16 mouse cellular contexts compared by ENCODE assay signal in genomic region chr2:91015386-91015785, GRCm38 (mm10). TPM values are rescaled to one million over a fixed set of nuclear protein-coding genes. Genes with fewer than 3 reads are reported as not detected.
DNase-seq lines count a peak whose midpoint lies in the region; ATAC-seq and TF ChIP-seq lines count a peak whose summit lies in the region.
"Had no signal": no experiment of that assay in that cellular context is flagged by ENCODE, and none has a peak within 500 bp of the region (broad histone marks: within the 10 kb centered on the region; RNA-seq: fewer than 3 reads in every experiment).

No protein-coding gene starts in this region.

- intact Hi-C loops in heart, adult 2 months (cut with DNase I) = loop anchor here (5.0 kb wide), 1 partner anchor 37 kb away; the partner anchor contains the start of gene Psmc3

- no peaks in the 10 kb centered on the region for H3K9me3 ChIP-seq in heart, embryonic 10.5 days
- no peaks in the 10 kb centered on the region for H3K9me3 ChIP-seq in liver, embryonic 11.5 days (ENCODE audit: control insufficient read depth, low read length)
- no peaks in the 10 kb centered on the region for H3K9me3 ChIP-seq in liver, postnatal 0 days (ENCODE audit: low read length)
- no peaks in the 10 kb centered on the region for H3K9me3 ChIP-seq in hindbrain, embryonic 16.5 days (ENCODE audit: control insufficient read depth, low read length)
- H3K9me3 ChIP-seq: hindbrain, embryonic 15.5 days; limb, embryonic 13.5 days had no signal

- TF ChIP-seq CTCF in heart, adult 2 months (IDR thresholded peaks at IDR 0.05) = no peak
- no peak for TF ChIP-seq CTCF in liver, postnatal 0 days (IDR thresholded peaks at IDR 0.05; ENCODE audit: low read depth)

- H3K27me3 ChIP-seq in heart, adult 2 months (ENCODE audit: control insufficient read depth, insufficient read depth, low read length) = no peaks in the 10 kb centered on the region
- H3K27me3 ChIP-seq in heart, embryonic 10.5 days (ENCODE audit: insufficient read depth, poor library complexity, severe bottlenecking) = no peaks in the 10 kb centered on the region
- no peaks in the 10 kb centered on the region for H3K27me3 ChIP-seq in liver, embryonic 11.5 days (replicated peaks; ENCODE audit: control insufficient read depth, insufficient read depth, low read length)
- H3K27me3 ChIP-seq in liver, postnatal 0 days (ENCODE audit: insufficient read depth, low read length) = no peaks in the 10 kb centered on the region
- no peaks in the 10 kb centered on the region for H3K27me3 ChIP-seq in hindbrain, embryonic 16.5 days (replicated peaks; ENCODE audit: control insufficient read depth, insufficient read depth, low read length)
- H3K27me3 ChIP-seq: hindbrain, embryonic 15.5 days; limb, embryonic 13.5 days had no signal

- no peaks in the 10 kb centered on the region for H3K79me2 ChIP-seq in heart, adult 2 months (replicated peaks; ENCODE audit: control insufficient read depth, insufficient read depth, low read length)

- H3K9ac ChIP-seq in heart, adult 2 months (ENCODE audit: low read depth, low read length) = no peak overlapping the region
- H3K9ac ChIP-seq in liver, embryonic 11.5 days (ENCODE audit: low read depth, low read length) = no peak overlapping the region
- H3K9ac ChIP-seq in liver, postnatal 0 days (replicated peaks) = no peak overlapping the region
- H3K9ac ChIP-seq in hindbrain, embryonic 16.5 days (ENCODE audit: low read depth, low read length) = no peak overlapping the region
- H3K9ac ChIP-seq: hindbrain, embryonic 15.5 days; limb, embryonic 13.5 days had no signal

- H3K4me3 ChIP-seq in heart, adult 2 months = no peak overlapping the region
- H3K4me3 ChIP-seq in heart, embryonic 10.5 days = no peak overlapping the region
- H3K4me3 ChIP-seq in liver, embryonic 11.5 days (ENCODE audit: low read depth, low read length) = no peak overlapping the region
- H3K4me3 ChIP-seq in liver, postnatal 0 days (ENCODE audit: low read depth, low read length) = no peak overlapping the region
- no peak overlapping the region for H3K4me3 ChIP-seq in hindbrain, embryonic 16.5 days (ENCODE audit: low read length)
- H3K4me3 ChIP-seq: hindbrain, embryonic 15.5 days; limb, embryonic 13.5 days had no signal

- no peak for ATAC-seq in liver, embryonic 11.5 days (replicated peaks; ENCODE audit: low FRiP score)
- no peak for ATAC-seq in liver, postnatal 0 days
- ATAC-seq in hindbrain, embryonic 16.5 days = no peak
- ATAC-seq: forebrain, embryonic 14.5 days had no signal

- no peaks in the 10 kb centered on the region; the same call in 1 of the 2 replicates for H3K4me1 ChIP-seq in heart, adult 2 months (ENCODE audit: control insufficient read depth, insufficient read depth, low read length)
- H3K4me1 ChIP-seq in heart, embryonic 10.5 days = no peaks in the 10 kb centered on the region
- no peaks in the 10 kb centered on the region; the same call in 1 of the 2 replicates for H3K4me1 ChIP-seq in liver, embryonic 11.5 days (replicated peaks; ENCODE audit: control insufficient read depth, insufficient read depth, low read length)
- no peaks in the 10 kb centered on the region for H3K4me1 ChIP-seq in liver, postnatal 0 days (ENCODE audit: insufficient read depth)
- H3K4me1 ChIP-seq in hindbrain, embryonic 16.5 days (ENCODE audit: control insufficient read depth, insufficient read depth, low read depth, low read length) = no peaks in the 10 kb centered on the region
- H3K4me1 ChIP-seq: hindbrain, embryonic 15.5 days; limb, embryonic 13.5 days had no signal

- peak overlapping the region; percentile 42 for H3K27ac ChIP-seq in heart, adult 2 months
- no peak overlapping the region for H3K27ac ChIP-seq in heart, embryonic 10.5 days
- H3K27ac ChIP-seq in liver, embryonic 11.5 days (ENCODE audit: low read depth, low read length) = no peak overlapping the region
- no peak overlapping the region for H3K27ac ChIP-seq in liver, postnatal 0 days (ENCODE audit: low read depth)
- no peak overlapping the region for H3K27ac ChIP-seq in hindbrain, embryonic 16.5 days (ENCODE audit: low read depth, low read length)
- H3K27ac ChIP-seq: hindbrain, embryonic 15.5 days; limb, embryonic 13.5 days had no signal

- H3K36me3 ChIP-seq in heart, adult 2 months (ENCODE audit: control insufficient read depth, insufficient read depth, low read length) = peaks cover 17% of the 10 kb centered on the region
- peaks cover 86% of the 10 kb centered on the region for H3K36me3 ChIP-seq in heart, embryonic 10.5 days
- H3K36me3 ChIP-seq in liver, embryonic 11.5 days (ENCODE audit: control insufficient read depth, insufficient read depth, low read length) = peaks cover 48% of the 10 kb centered on the region
- H3K36me3 ChIP-seq in liver, postnatal 0 days (replicated peaks; ENCODE audit: insufficient read depth, low read length) = peaks cover 66% of the 10 kb centered on the region
- H3K36me3 ChIP-seq in hindbrain, embryonic 16.5 days (ENCODE audit: control insufficient read depth, insufficient read depth, low read length) = peaks cover 15% of the 10 kb centered on the region

- DNase-seq in heart, adult 2 months = no peak
- DNase-seq in heart, embryonic 10.5 days (ENCODE audit: low spot score) = no peak
- peak; percentile 18 for DNase-seq in liver, embryonic 11.5 days (ENCODE audit: low spot score)
- DNase-seq in liver, postnatal 0 days = no peak
- peak; percentile 90 for DNase-seq in cerebellum, adult 9-10 months
- DNase-seq in testis, postnatal 14 days (ENCODE audit: low spot score) = peak; percentile 48
- DNase-seq: embryo, embryonic 11 days; gastrocnemius, postnatal 14 days; retina, postnatal 1 day; spleen, adult 18-20 months; thymus, adult 18-20 months had no signal

- TF ChIP-seq POLR2A in heart, adult 2 months (IDR thresholded peaks at IDR 0.05; ENCODE audit: insufficient read depth, low read depth, low read length) = no peak

- 77% methylated on average over 4 of the region's 4 CpGs for WGBS in heart, adult 2 months
- 85% methylated on average over 4 of the region's 4 CpGs for WGBS in heart, embryonic 10.5 days
- 88% methylated on average over 4 of the region's 4 CpGs for WGBS in liver, embryonic 11.5 days
- 86% methylated on average over 4 of the region's 4 CpGs for WGBS in liver, postnatal 0 days (ENCODE audit: insufficient replicate concordance)
- 68% methylated on average over 4 of the region's 4 CpGs for WGBS in hindbrain, embryonic 16.5 days

- no peak overlapping the region for H3K4me2 ChIP-seq in liver, embryonic 11.5 days
- H3K4me2 ChIP-seq in liver, postnatal 0 days (ENCODE audit: low read depth, low read length) = no peak overlapping the region
- H3K4me2 ChIP-seq in hindbrain, embryonic 16.5 days (ENCODE audit: low read length) = no peak overlapping the region
- H3K4me2 ChIP-seq: hindbrain, embryonic 15.5 days; limb, embryonic 13.5 days had no signal

- no peak for TF ChIP-seq EP300 in heart, adult 2 months (IDR thresholded peaks at IDR 0.05; ENCODE audit: insufficient read depth, low read depth, low read length)
- TF ChIP-seq EP300 in liver, postnatal 0 days (IDR thresholded peaks at IDR 0.05; ENCODE audit: low read depth) = no peak

RNA-seq across cellular contexts. Expression of gene Rapsn, which starts 20.0 kb away (rescaled TPM):
- 10 to 100 TPM; 15.9 to 16.8 TPM for total RNA-seq in heart, adult 2 months (2021)
- polyA plus RNA-seq in heart, adult 2 months (2012; rRNA removed) = 19.3 and 22.0 TPM in 2 replicates
- polyA plus RNA-seq in heart, embryonic 10.5 days (2016; fragmentation: Nextera tagmentation; extraction: Ambion mirVana) = 6.6 and 13.8 TPM in 2 replicates
- polyA plus RNA-seq in liver, embryonic 11.5 days (2014; fragmentation: Nextera tagmentation; extraction: Ambion mirVana) = 1.4 and 2.0 TPM in 2 replicates
- polyA plus RNA-seq in liver, postnatal 0 days (2015; fragmentation: Nextera tagmentation; extraction: Ambion mirVana) = 1.6 and 1.8 TPM in 2 replicates
- 1.1 and 2.1 TPM in 2 replicates for polyA plus RNA-seq in hindbrain, embryonic 16.5 days (2015; fragmentation: Nextera tagmentation; extraction: Ambion mirVana)
- total RNA-seq: MEL had no signal

RNA-seq across cellular contexts. Expression of gene Psmc3, which starts 38.4 kb away (rescaled TPM):
- total RNA-seq in heart, adult 2 months (2021) = 100 to 1,000 TPM; 216 to 252 TPM
- polyA plus RNA-seq in heart, adult 2 months (2012; rRNA removed) = 112 and 141 TPM in 2 replicates
- 315 and 334 TPM in 2 replicates for polyA plus RNA-seq in heart, embryonic 10.5 days (2016; fragmentation: Nextera tagmentation; extraction: Ambion mirVana)
- polyA plus RNA-seq in liver, embryonic 11.5 days (2014; fragmentation: Nextera tagmentation; extraction: Ambion mirVana) = 324 and 347 TPM in 2 replicates
- 109 and 112 TPM in 2 replicates for polyA plus RNA-seq in liver, postnatal 0 days (2015; fragmentation: Nextera tagmentation; extraction: Ambion mirVana)
- 229 and 270 TPM in 2 replicates for polyA plus RNA-seq in hindbrain, embryonic 16.5 days (2015; fragmentation: Nextera tagmentation; extraction: Ambion mirVana)

RNA-seq across cellular contexts. Expression of gene Slc39a13, which starts 54.8 kb away (rescaled TPM):
- total RNA-seq in heart, adult 2 months (2021) = 10 to 100 TPM; 21.1 to 22.3 TPM
- 57.3 and 58.6 TPM in 2 replicates for polyA plus RNA-seq in heart, adult 2 months (2012; rRNA removed)
- 32.6 and 37.5 TPM in 2 replicates for polyA plus RNA-seq in heart, embryonic 10.5 days (2016; fragmentation: Nextera tagmentation; extraction: Ambion mirVana)
- 19.6 and 20.0 TPM in 2 replicates for polyA plus RNA-seq in liver, embryonic 11.5 days (2014; fragmentation: Nextera tagmentation; extraction: Ambion mirVana)
- polyA plus RNA-seq in liver, postnatal 0 days (2015; fragmentation: Nextera tagmentation; extraction: Ambion mirVana) = 7.2 TPM in 2 replicates
- polyA plus RNA-seq in hindbrain, embryonic 16.5 days (2015; fragmentation: Nextera tagmentation; extraction: Ambion mirVana) = 30.1 and 35.8 TPM in 2 replicates

Comparison
In these comparisons a context has a peak if more than half of its experiments do, and no peak if none do; other contexts are left out.
1. DNase-seq: peak in liver, embryonic 11.5 days (single experiment), cerebellum, adult 9-10 months (single experiment) and testis, postnatal 14 days (single experiment); none in heart, adult 2 months (0 of 2), heart, embryonic 10.5 days (single experiment) and liver, postnatal 0 days (single experiment).